Mouse (Mus musculus): ENCODE results near the gene Olfr1086.
"Not testable (repeated sequence)": the region's sequence is repeated elsewhere in the genome, so short reads cannot be mapped to it uniquely, and the experiment has no call there.

The Olfr1086 gene

DNA sequence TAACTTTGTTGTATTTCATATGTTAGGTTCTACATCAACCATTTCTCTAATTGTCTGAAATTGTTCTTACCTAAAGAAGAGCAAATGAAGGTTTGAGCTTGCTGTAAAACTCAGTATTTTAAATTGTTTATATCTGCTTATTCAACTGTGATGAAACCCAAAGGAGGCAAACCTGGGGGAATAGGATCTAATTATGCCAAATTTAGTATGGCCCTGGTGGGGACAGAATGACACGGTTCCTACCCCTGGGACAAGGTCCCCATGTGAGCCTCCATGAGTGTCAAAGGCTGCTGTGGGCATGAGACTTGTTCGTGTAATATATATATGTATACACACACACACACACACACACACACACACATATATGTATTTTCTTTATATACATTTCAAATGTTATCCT lies at the start of gene Olfr1086:
Olfr1086 (minus strand) TSS at position 101 of the 400 bp plus-strand sequence.
- no peak for DNase-seq (ENCODE audit: low spot score)

DNA sequence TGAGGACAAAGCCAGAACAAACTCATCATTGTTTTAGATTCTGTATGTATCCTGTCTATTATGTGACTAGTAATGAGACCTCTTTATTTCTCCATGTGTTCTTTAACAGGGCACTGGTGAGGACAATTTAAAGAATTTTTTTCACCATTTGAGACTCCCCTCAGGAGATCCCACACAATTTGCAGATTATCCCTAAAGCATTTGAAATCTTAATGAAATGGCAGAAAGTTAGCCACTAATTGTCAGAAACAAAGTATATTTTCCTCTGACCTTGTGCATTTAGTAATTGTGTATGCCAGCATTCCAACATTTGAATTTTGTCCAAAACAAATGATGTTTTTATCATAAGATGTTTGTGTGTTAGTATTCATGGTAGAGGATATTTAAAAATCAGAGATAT lies 18.4 kb upstream of the Olfr1086 start, which contains the start of gene Olfr1087:
Olfr1087 (minus strand) TSS at position 101 of the 400 bp plus-strand sequence.
- DNase-seq (ENCODE audit: low spot score), result no peak

DNA sequence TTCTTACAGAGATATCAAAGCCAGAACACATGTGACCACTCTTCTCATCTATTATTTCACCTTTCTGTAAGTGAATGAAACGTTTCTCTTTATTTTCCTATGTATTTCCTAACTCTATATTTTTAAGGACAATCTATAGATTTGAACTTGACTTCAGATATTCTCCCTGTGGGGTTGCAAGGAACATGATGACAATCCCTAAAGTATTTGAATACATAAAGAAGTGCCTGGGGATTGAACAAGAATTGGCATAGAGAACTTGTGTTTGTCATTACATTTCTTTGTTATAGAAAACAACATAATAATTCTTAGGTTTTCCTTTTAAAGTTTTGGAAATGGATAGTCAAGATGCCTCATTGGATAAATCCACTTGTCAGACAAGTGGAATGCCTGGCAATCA lies 18.0 kb downstream of the Olfr1086 start, which contains the start of gene Olfr1085:
Olfr1085 (minus strand) TSS at position 101 of the 400 bp plus-strand sequence.
- DNase-seq (ENCODE audit: low spot score), result no peak

DNA sequence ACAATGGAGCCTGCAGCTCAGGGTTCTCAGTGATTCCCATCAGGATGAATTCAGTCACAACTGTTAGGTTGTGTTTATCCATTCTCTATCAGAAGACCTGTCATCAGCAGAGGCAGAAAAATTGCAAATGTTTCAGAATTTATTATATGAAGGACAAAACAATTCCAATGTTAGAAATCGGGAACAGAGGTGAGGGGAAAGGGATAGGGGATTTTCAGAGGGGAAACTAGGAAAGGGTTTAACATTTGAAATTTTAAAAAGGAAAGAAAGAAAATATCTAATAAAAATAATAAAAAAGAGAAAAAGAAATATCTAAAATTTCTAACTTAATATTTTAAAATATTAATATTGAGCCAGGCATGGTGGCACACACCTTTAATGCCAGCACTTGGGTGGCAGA lies 40.3 kb downstream of the Olfr1086 start, which contains the start of gene Olfr1084:
Olfr1084 (minus strand) TSS at position 101 of the 400 bp plus-strand sequence.
- DNase-seq (ENCODE audit: low spot score), result not testable (repeated sequence)

Data from embryo, embryonic 10 days (tissue).